Mouse (Mus musculus) granulocyte monocyte progenitor cell, adult 5-6 weeks (primary cell): ENCODE measurements around the gene Elmsan1. TPM values are rescaled to one million over a fixed set of nuclear protein-coding genes. Genes with fewer than 3 reads are reported as not detected.

Source experiments
- ATAC-seq: replicated peaks from 2 replicates; pipeline ENCODE4 v1.8.0; 2016; ENCODE audit warnings: mild to moderate bottlenecking, moderate TSS enrichment, inconsistent platforms; ENCODE audit not compliant: poor library complexity, severe bottlenecking
- total RNA-seq, 2 experiments: library from RNA; stranded (forward) in 1 of 2; stranded (reverse) in 1 of 2; fragments of 200-712, 200-1000 nt in 1 of 2; fragments of >200 nt in 1 of 2; fragmentation: Nextera tagmentation in 1 of 2; gene quantifications; 2 replicates each; pipeline ENCODE4 v1.2.3; 2014 to 2017

The Elmsan1 gene
- total RNA-seq, 2 experiments from 2014 or later, result 10.1 to 12.7 TPM

DNA sequence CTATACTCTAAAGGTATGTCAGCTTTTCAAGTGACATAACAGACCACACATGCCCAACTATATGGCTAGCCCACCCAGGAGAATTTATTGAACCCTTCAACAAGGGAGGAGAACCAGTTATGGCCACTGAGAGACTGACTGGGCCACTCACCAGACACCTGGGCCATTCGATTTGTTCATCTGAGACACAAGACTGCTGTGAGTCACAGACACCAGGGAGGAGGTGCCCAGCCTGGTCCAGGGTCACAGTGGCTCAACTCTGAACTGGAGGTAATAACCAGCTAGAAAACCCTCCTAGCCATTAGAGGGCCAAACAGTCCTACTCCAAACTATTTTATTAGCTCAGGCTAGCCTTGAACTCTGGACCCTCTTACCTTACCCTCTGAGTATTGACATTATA, 40.6 kb downstream of the Elmsan1 start:
- ATAC-seq, result no peak

DNA sequence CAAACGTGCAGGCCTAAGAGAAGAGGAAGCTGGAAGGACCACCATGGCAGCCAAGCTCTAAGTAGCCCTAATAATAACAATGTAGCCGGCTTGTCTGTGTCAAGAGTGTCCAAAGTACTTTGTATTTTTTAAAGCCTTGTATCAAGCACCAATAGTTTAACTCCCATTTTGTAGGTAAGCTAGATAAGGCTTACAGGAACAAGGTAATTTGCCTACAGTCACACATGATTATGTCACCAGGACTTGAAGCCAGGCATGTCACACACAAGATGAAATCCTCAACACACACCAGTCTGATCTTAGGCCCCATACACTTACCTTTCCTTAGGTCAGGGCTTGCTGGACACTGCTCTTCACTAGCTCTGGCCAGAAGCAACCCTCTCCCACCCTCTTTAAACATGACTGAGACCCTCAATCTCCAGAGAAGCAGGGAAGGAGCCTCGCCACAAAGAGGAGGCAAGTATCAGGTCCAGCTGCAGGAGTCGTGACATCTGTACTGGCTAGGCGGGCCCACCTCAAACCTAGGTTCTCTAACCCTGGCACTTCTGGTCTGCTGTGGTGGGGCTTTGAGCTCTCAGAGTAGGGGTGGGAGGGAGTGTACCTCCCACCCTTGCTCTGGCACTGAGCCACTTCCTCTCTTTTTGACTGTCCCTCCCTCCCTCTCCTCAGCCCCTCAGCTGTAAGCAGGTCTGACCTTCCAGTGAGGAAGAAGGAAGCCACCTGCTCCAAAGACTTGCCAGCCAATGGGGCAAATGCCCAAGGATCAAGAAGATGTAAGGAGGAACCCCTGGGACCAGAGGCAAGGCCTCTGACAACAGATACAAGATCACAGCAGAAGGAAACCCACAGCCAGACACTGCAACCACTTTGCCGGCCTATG, 41.6 kb downstream of the Elmsan1 start:
- peak; percentile 6 for ATAC-seq

DNA sequence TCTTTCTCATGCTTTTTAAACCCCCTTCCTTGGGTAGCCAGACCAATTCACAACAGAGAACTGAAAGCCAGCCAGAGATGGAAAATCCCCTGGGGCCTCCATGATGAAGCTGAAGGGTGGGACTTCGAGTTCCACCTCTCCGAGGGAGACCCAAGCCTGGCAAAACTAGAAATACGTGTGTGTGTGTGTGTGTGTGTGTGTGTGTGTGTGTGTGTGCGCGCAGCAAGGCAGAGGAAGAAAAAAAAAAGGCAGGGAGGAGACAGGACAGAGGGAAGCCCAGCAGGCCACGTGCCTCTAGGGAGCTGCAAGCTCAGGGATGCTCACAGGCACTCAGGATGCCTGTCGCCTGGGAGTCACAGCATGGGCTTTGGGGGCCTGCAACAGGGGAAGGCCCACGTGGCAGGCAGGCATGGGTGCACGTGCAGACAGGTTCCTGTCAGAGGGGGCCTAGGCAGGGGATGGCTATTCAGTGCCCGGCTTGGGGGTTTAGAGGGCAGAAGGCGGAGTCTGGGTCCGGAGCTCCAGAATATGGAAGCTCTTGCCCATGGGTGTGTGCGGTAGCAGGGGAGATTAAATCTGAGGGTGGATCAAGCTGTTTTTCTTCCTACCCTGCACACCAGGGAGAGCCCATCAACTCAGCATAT, 42.4 kb downstream of the Elmsan1 start:
- no peak for ATAC-seq

DNA sequence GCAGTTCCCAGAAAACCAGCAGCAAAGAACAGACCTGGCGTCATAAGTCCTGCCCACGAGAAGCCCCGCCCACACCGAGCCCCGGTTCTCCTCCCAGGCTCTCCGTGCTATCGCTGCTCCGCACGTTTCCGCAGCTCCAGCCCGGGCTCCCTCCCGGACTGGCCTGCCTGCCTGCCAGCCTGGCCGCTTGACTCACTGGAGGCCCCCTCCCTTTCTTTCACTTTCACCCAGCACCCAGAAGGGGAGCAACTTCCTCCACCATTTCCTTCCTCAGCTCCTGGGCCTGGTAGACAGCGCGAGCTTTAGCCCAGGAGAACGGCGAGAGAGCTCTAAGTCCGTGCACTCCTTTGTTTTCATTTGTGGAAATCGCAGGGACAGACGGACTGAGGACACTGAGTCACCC, 43.0 kb downstream of the Elmsan1 start:
- ATAC-seq, result peak; percentile 66

DNA sequence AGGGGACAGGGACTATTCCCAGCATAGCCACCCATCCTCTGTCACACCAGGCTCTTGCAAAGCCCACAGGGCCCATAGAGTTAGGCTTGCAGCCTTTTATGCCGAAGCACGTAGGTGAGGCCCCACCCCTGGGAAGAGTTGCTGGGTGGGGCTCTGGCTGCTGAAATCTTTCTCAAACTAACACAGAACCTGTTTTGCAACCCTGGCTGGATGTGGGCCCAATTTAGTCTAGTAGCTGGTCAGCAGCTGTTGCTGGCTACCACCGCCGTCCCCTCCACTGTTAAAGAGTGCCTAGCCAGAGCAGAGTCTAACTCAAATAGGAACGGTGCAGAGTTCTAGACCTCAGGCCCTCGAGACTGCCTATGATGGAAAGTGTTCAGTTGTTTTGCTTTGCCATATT, 43.8 kb downstream of the Elmsan1 start:
- ATAC-seq, result peak; percentile 23

DNA sequence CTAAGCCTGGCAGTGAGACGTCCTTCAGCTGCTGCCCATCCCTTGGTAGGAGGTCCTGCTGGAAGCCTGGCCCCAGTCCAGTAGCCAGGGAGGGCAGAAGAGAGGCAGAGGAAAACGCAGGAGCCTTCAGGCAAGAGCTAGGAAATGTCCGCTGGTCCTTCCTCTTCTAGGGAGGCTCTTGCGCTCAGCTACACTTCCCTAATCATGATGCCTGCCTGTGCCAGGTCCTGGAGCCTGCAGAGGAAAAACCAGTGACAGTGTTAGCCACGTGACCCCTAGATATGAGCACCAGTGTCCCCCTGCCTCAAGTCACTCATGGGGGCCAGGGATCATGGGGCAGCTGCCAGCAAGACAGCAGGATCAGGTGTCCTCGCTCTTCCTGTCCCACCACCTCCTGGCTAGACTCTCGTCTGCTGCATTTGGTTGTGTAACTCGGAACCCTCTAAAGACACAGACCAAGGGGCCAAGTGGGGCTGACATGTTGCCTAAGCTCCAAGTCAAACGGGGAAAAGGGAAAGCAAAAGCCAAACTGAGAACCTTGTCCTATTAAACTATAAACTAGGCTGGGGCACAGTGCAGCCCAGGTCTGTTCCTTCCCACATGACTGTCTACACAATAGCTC, 44.4 kb downstream of the Elmsan1 start:
- ATAC-seq, result peak; percentile 43

DNA sequence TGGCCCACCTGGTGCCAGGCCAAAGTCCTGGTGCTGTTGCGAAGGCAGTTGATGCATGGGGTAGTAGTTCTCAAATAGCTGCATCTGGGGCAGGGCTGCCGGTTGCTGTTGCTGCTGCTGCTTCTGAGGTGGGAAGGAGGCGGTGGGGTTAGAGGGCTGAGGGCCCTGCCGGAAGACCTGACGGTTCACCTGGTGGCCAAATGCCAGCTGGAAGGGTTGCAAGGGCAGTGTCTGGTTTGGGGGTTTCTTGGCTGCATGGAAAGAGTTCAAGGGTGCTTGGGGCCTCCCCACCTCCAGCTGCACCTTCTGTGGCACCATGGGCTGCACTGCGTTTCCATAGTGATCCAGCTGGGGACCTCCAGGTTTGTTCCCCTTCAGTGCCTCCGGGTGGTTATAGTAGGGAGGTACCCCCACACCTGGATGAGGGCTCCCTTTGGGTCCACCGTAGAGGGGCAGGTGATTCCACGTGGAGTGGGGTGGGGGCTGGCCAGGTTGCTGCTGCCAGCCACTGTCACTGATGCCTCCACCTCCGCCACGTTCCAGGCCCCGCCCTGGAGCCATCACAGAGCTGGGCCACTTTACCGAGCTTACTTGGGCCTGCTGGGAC, 45.3 kb downstream of the Elmsan1 start:
- no peak for ATAC-seq

DNA sequence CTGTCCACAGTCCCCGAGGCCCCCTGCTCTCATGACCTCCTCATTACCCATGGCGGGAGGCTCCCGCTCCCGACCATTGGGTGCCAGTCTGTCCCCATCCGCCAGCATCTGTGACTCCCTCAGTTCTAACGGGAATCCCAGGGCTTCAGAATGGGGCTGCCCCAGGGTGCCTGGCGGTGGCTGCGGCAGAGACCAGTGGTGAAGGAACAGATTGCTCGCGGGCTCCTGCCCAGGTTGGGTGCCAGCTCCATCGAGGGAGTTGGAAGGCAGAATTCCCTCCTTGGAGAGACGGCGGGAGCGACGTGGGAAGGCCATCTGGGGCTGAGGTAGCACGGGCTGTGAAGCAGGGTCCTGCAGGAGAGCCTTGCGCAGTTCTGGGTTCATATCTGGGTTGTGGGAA, 45.8 kb downstream of the Elmsan1 start:
- no peak for ATAC-seq

DNA sequence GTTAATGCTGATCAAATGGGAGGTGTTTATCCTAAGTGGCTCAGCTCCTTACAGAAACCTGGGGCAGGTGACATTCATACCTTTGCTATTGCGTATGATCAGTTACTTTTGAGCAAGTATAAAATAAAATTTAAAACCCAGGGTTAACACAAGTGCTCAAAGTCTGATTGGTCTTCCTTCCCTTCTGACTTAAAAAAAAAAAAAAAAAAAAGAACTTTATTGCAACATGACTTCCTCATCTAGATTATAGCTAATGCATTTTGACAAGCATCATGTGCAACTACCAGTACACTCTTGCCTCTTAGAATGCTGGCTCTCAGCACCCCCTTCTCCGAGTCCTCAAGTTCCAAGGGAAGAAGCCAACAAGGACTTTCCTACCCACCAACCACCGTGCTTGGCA, 46.5 kb downstream of the Elmsan1 start:
- no peak for ATAC-seq

DNA sequence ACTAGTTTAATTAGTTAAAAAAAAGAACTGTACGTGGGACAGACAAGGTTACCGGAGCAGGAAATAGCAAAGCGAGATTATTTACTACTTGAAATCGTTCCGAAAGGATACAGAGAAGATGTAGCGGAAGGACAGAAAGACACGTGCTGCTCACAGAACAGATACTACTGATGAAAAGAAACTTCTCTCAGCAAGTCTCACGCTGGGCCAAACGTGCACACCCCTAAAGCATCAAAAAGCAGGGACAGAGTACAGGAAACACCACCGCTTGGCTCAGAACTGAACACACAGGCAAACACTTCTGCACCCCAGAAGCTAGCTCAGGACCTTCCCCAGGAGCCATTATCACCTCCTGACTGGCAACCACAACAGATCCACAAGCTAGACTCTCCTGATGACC, 48.1 kb downstream of the Elmsan1 start:
- ATAC-seq, result no peak

DNA sequence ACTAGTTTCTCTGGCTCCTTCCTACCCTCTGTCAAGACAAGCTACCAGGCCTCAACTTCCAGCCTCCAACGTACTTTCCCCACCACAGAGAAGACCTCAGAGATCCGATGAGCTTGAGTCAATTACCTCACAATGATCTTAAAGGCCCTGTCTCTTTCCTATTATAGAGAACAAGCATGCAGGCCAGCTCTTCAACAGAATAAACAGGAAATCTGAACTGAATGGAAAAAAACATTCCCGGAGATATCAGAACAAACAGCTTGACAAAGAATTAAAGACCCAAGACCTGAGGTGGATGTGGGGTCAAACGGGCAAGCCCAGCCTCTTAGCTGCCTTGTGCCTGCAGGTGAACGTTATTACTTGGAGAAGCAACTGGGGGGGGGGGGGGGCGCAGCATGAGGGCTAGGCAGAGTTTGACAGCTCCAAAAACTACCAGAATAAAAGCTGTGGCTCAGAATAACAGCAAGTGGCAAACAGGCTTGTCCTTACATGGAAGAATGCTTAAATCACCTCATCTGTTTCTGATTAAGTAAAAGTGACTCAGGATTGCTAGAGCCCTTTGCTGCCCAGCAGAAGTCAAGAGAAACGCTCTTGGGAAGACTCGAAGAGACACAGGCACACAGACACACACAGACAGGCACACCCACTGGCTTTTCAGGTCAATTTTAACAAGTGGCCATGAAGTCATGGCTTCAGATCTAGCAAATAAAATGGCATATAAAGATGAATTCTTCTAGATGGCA, 52.9 kb downstream of the Elmsan1 start:
- ATAC-seq, result no peak

DNA sequence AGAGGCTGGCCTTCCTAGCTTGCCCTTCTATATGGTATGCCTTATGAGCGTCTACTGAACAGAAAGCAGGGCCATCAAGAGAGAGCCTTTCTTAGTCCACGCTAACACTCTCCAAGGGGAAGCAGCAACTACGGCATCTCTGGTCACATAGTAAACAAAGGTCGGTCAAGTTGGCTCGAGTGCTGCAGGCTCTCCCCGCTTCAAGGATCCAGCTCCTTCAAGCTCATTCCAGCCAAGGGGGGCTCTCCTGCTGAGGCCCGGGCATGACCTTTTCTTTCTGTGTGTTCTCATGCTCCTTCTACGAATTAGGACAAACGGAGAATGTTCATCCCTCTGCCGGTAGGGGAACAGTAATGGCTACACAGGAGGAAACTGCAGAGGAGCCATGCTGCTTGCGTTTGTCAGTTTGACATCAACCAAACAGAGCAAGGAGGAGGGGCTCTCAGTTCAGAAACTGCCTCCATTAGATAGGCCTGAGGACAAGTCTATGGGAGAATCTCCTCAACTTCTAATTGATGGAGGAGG, 55.0 kb downstream of the Elmsan1 start:
- ATAC-seq, result no peak

DNA sequence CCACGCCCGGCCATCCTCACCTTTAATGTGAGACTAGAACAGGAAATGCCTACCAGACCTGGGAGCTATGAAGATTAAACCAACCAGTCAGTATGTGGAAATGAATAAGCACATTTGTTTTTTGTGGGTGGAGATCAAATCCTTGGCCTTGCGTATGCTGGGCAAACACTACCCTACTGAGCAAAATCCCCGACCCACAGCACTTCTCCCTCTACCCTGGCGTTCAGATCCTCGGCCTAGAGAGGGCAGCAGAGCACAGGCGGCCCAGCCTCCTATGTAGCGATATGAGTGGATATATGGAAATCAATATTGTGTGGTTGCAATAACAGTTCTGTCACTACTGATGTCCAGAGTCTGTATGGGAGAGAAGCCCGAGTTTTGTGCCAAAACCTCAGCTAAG, 55.5 kb downstream of the Elmsan1 start:
- ATAC-seq, result peak; percentile 81

DNA sequence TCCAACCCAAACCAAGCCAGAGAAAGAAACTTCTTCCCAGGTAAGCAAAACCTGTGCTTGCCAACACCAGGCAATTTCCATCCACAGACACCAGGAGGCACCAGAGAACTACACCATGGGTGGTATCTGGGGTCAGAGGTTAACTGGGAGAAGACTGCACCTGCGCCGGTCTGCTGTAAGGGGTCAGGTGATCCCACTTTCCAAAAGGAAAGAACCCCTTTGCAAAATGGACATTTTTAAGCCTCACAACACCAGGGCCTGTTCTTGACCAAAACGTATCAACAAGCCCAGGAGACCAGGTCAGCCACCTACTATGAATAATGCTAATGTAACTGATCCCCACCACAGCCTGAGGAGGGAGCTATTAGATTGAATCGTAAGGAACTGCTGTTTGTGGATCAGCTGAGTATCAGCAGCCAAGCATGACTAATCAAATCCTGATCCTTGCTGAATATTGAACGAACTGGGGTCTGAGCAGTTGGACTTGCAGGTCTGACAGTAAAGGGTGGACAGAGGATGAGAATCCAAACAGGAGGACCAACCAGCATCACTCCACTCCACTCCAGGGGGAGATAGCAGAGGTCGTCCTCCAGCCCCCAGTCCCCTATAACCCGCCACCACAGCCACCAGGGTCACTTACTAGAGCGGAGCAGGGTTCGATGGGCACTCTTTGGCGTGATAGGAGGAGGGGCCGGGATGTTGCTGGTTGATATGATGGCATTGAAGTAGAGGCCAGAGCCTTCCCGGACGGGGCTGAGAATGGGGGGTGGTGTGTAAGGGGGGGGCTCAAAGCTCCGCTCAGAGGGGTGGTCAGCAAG, 56.9 kb downstream of the Elmsan1 start:
- ATAC-seq, result peak; percentile 22; the same call in 1 of the 2 replicates

DNA sequence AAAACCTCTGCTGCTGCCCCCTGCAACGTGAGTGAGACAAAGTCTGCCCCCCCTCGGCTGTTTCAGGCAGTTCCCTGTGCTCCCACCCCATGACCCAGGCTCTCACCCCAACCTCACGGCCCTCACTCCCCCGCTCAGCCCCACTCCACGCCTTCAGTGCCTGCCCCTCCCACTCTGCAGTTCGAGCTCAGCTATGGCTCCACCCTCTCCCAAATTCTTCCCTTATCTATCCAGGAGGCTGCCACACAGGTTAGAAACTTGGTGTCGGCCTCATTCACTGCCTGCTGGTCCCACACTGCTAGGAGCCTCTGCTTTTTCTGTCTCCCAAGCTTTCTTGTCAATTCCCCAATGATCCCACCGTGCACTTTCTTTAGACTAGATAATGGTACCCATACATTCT, 57.6 kb downstream of the Elmsan1 start:
- no peak for ATAC-seq

DNA sequence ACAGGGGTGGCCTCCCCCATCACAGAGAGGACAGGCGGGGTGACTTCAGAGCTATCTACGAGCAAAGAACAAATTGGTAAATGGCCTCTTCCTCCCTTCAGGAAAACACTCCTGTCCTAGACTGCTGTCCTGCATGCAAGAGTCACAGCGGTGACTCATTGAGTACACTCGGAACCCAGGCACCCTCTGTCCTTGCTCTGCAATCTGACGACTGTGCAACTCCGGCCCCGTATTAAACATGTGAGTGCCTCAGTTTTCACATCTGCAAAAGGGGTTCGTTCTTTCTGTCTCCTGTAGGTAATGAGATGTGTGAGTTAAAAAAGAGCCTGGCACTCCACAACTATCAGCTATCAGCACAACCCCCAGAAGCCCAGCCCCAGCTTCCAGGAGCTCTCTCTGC, 58.2 kb downstream of the Elmsan1 start:
- ATAC-seq, result no peak

DNA sequence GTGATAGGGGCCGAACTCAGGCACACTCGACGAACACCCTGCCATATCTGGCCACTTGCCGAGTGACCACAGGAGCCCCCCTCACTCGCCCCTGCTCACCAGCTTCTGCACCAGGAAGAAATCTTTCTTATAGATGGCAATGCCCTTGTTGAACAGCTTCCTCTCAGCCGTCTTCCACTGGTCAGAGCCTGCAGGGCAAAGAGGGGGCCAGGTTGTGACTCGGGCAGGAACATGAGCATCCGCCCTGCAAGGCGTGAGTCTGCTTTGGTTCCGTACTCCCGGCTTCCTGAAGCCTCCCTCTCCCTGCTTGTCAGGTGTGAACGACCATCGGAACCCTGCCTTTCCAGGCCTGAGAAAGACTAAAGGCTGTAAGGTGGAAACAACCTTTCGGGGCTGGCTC, 60.5 kb downstream of the Elmsan1 start:
- ATAC-seq, result no peak

DNA sequence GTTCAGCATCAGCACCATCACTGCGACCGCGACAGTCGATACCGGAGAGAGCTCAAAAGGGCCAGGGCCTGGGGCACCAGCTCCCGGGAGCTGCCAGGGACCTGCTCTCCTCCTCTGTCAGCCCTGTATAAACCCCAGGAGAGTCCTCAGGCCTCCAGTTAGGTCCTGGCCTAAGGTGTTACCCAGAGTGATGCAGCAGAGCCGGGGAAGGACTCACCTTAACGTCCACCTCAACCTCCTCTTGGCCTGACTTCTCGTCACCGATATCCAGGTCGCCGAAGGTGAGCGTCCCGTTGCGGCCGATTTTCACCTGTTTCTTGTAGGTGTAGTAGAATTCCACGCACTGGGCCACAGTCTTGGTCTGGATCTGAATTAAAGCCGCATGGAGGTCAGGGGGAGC, 62.5 kb downstream of the Elmsan1 start:
- no peak for ATAC-seq

DNA sequence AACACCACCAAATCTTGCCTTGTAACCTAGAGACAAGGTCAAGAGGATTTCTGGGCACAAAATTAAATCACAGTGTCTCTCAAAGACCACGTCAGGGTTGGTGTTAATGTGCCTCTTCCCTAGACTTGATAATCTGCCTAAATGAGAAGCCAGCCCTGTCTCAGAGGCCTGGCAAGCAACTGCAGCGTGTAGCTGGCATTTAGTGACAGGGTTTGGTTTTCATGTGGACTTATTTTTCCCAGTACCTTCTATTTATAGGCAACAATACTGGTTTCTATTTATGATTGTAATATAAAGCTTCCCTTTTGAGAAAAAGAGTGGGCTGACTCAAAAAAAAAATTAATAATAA, 63.2 kb downstream of the Elmsan1 start:
- no peak for ATAC-seq
